Mouse (Mus musculus) adrenal gland, postnatal 4 days (tissue): ENCODE measurements at regions not wholly inside any gene's neighbourhood (a gene's known extent, or its start where the extent isn't known, plus 50 kb on each side); places are given as distances from the start of the nearest gene placed in this dataset.
A peak's percentile ranks its signal among the peaks of the same experiment; 100 is the strongest.

Source experiments
- DNase-seq, 2 experiments: peaks; one replicate each; pipeline ENCODE4 v3.0.0; 2021 to 2022; ENCODE audit warnings: low spot score in 2 of 2, mixed read lengths in 2 of 2

DNA sequence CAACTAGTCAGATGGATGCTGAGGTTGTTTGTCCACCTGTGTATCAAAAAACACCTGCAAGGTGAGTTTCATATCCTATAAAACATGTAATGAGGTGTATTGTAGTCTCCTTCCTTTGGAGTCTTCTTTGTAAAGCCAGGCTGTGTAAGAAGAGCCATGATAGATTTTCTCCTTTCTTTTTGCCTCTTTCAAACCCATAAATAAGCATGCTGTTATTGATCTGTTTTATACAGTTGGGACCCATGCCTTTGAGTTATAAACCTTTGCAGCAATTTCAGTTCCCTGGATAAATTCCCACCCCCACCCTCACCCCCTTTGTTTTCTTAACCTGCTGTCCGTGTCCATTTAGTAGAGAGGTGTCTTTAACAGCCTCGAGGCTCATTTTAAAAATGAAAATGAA lies 131.0 kb upstream of the Rgs17 start:
- no peak for DNase-seq

GRCm38 (mm10) chr10:6043358-6043757 lies 121.2 kb upstream of the Rgs17 start:
- no peak for DNase-seq

DNA sequence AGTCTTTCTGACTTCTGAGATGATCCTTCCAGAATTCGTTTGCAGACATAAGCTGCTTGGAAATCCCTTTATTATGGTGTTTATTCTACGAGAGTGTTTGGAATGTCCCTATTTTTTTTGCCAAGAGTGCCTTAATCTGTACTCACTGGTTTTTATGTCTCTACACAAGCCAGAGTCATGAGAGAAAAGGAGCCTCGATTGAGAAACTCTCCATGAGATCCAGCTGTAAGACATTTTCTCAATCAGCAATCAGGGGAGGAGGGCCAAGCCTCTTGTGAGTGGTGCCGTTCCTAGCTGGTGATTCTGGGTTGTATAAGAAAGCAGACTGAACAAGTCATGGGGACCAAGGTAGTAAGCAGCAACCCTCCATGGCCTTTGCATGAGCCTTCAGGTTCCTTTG lies 117.6 kb upstream of the Rgs17 start:
- no peak for DNase-seq

DNA sequence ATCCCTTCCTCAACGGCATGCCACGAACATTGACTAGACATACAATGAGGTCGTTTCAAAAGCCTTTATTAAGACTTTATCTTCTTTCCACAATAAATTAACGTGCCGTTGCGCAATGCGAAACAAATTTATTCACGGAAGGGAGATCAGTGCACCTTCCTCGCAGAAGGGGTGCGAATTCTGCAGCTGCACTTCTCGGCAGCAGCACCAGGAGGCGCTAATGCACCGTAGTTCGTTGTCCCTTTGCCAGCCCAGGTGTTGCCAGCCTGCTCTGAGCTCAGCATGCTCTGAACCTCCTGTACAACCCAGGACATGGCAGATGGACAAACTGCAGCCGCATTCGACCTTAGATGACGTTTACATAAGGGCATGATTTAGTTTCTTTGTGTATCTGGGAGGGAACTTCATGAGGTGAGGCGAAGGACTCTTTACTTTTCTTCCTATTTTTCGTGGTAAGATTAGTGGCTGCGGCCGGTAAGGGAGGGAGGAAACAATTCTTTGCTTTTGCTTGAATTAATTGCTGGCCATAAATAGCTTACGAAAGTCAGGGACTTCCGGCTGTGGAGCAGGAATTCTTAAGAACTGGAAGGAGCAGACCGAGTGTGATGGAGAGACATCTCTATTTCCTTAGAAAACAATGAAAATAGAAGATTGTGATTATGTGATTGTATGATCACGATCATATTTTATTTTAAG lies 113.7 kb upstream of the Rgs17 start:
- peak; percentile 29 to 31 for DNase-seq

DNA sequence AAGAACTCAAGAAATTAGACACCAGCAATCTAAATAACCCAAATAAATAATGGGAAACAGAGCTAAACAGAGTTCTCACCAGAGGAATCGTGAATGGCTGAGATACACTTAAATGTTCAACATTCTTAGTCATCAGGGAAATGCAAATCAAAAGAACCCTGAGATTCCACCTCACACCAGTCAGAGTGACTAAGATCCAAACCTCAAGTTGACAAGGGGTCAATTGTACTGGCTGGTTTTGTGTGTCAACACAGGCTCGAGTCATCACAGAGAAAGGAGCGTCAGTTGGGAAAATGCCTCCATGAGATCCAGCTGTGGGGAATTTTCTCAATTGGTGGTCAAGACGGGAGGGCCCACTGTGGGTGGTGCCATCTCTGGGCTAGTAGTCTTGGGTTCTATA lies 110.3 kb upstream of the Rgs17 start:
- DNase-seq: no peak

- DNase-seq: no peak
These were observed 105.4 kb upstream of the Rgs17 start for GRCm38 (mm10) chr10:6027551-6027950.

DNA sequence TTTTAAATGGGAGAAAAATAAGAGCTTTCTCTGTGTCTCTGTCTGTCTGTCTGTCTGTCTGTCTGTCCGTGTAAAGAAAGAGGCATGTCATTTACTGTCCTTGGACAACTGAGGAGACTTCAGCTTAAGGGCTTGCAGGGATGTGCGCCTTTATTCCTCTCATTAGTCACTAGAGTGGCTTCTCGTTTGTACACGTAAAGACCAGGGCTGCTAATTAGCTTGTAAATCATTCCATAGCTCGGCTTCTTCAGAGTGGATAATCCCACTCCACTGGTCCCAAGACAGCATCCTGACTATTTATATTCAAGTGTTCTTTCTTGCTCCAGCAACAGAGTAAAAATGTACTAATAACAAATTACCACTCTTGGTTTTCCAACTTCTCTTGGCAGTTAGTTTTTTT lies 104.1 kb upstream of the Rgs17 start:
- no peak for DNase-seq

DNA sequence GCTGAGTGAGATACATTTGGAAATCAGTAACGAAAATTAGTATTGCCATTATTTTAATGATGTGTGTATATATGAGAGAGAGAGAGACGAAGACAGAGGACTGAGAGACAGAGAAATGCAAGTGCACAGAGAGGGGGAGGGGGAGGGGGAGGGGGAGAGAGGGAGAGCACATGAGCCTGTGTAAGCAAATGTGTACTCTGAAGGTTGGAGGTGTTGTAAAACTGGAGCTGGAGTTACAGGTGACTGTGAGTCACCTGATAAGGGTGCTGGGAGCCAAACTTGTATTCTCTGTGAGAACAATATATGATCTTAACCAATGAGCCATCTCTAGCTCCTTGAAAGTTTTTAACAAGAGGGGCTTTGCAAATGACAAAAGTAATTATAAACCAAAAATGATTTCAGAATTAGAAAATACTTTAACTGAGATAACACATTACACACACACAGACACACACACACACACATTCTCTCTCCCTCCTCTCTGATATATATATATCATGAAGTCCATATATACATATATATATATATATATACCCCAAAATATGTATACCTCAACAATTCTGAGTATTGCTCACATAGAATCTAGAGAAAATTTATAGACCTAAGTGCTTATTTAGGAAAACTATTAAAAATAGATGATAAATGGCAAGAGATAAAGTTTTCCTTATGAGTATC lies 100.5 kb upstream of the Rgs17 start:
- DNase-seq: no peak

GRCm38 (mm10) chr10:6020944-6021684 lies 98.9 kb upstream of the Rgs17 start:
- DNase-seq: no peak

DNA sequence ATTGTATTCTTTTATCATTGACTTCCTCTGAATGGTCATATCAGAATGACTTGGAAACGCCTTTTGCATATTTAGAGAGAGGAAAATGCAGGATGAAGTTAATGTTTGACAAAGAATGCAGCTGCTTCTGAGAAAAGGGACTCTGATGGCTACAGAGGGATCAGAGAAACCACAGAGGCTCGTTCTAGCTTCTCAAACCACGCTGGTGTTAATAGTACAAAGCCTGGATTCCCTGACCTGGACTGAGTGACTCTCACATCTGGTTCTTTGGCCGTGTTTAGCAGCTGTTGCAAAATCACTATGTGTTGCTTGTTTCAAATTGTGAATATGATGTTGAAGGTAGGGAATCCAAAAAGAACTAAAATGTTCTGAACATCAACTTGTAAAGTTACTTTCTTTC lies 91.5 kb upstream of the Rgs17 start:
- DNase-seq: no peak

DNA sequence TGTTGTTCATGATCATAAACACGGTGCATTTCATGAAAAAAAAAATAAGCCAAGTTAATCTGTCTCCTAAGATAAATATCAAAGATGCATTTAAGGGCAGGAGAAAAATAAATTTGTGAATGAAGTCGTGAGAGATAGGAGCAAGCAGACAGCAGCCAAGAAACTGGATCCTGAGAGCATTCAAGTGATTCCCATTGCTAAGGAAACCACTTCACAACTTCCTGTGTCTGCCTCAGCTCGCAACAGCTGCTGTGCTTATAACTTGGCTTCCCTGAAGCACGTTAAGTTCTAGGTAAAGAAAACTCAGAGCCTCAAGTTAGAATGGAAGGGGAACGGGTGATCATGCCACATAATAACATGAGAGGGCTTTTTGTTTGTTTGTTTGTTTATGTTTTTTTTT lies 89.3 kb upstream of the Rgs17 start:
- DNase-seq: no peak

DNA sequence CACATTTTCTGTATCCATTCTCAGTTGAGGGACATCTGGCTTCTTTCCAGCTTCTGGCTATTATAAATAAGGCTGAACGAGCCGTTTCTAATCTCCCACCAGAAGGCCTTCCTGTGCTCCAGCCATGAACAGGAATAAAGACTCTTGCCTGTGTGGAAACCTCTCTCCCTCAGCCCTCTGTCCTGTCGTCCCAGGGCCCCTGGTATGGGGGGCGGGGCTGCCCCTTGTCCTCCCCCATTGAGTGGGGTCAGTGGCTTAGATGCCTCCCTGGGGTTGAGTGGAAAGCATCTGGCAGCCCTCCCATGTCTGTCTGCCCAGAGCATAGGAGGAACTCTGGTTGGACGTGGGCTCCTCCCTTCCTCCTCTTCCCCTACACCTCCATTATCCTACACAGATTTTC lies 88.8 kb upstream of the Rgs17 start:
- no peak for DNase-seq

DNA sequence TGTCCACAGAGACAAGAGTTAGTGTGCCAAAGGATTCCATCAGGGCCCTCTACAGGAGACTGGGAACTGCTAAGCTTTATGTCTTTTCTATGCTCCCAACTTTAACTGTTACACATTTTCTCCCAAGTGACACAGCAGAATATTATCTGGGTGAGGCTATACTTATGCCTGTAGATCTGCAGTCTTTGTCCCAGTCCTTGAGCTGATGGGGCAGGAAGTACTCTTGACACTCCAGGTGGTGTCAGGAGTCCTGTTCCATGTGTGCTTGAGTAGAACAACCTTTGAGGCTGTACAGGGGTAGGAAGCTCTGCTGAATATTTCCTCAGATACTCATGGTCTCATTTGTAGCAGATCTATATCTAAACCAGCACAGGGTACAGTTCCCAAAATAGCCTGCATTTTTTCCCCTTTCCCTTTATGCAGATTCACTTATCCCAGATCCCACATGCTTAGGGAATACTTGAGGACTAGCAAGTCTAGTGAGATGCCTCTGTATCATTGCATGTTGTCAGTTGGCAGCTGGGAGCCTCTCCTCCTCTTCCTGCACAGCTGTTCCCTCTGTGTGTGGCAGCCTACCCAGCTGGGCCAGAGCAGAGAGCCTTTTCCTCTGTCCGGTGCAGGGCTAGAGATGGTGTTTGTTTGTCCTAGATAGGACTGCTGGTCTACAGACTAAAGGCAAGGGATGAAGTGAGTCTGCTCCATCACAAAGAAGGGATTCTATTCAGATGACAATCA lies 85.2 kb upstream of the Rgs17 start:
- DNase-seq: no peak

DNA sequence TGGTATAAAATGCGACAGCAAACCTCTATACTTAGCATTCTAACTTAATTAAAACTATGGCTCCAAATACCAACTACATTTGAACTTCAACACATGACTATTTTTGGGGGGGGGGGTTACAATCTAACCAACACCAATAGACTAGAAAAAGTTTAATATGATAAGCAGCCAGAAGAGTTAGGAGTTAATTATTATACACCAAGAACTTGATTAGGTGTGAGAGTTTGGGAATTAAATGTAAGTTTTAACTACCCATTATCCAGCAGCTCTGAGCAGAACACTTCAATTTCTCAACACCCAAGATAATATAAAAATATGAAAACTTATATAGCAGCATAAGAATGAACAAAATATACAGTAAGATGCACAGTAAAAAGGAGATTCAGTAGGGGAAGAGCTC lies 59.2 kb upstream of the Rgs17 start:
- DNase-seq: no peak

DNA sequence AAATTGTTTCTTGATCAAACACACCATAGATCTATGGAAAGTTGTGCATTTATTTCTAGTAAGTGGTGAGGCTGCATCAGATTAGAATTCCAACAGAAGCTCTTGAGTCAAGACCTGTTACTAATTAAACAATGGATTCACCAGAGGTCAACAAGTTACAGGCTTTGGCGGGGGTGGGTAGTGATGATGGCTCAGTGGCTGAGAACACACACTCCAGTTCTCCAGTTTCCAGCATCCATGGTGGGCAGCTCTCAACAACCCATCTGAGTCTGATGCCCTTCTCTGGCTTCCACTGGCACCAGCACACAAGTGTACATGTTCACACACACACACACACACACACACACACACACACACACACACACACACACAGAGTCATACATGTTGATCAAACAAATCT lies 56.3 kb upstream of the Rgs17 start:
- DNase-seq: no peak
